Mouse (Mus musculus) heart, postnatal 10 days (tissue): ENCODE results near the gene Rap1b. TPM values are rescaled to one million over a fixed set of nuclear protein-coding genes. Genes with fewer than 3 reads are reported as not detected.
A peak's percentile ranks its signal among the peaks of the same experiment; 100 is the strongest.

Source experiments
- DNase-seq, 2 experiments: peaks; one replicate each; pipeline ENCODE4 v3.0.0; 2021
- intact Hi-C: fragments of 180-260 bp; cut with DNase I; formaldehyde crosslinking; loops from one replicate; pipeline ENCODE4 v1.15.1; 2025
- total RNA-seq, 2 experiments: library from RNA; stranded (reverse); gene quantifications; 2 replicates each; pipeline ENCODE4 v1.2.3; 2021

The Rap1b gene
- total RNA-seq, 2 experiments from 2014 or later = 89.8 to 96.6 TPM

GRCm38 (mm10) chr10:117860361-117860760 is 14.5 kb upstream of the Rap1b start:
- intact Hi-C loops = loop anchor here (5.0 kb wide), 1 partner anchor 267 kb away; no protein-coding TSS in a partner anchor
- DNase-seq = no peak

DNA sequence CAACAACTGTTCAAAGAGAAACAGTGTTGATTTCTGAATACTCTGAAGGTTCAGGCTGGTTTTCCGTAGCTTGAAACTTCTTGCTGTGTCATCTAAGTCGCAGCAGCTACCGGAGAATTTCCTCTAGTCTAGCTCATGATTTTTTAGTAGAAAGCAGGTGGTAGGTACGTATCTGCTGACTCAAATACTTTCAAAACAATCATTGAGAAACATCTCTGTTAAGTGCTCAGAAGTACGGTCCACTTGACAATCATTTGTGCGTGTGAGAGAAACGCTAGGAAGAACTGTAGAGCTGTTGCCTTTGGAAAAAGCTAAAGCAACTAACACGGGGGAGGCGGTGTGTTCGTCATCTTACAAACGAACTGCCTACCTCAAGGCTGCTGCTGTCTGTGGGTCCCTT is 14.0 kb upstream of the Rap1b start:
- DNase-seq = no peak
- intact Hi-C loops = loop anchor here (5.0 kb wide), 1 partner anchor 268 kb away; no protein-coding TSS in a partner anchor

- intact Hi-C loops = no loop called here
- DNase-seq = no peak
These were observed 12.4 kb upstream of the Rap1b start for GRCm38 (mm10) chr10:117858241-117858640.

DNA sequence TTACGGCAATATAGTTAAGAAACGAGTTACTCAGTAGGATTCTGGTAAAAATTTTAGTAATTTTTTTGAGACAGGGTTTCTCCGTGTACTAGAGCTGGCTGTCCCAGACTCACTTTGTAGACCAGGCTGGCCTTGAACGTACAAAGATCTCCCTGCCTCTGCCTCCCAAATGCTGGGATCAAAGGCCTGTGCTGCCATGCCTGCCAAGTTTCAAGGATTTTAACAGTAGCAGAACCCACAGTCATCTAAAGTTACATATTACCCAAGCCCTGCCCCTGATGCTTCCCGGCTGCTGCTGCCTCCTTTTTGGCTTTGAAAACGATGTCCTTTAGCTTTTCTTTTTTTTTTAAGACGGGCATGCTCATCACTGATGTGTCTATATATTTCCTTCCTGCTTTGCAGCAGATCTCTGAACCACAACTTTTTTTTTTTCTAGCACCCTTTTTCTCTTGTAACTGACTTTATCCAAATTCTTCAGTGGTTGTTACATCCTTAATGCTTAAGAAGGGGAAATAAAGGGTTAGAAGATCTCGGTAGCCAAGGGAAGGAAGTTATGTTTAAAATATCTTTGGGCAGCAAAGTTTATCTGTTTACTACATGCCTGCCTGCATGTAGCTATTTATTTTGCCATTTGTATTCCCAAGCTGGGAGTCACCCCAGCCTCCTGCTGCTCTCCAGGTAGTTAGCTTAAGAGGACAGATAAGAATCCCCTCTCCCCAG is 10.3 kb upstream of the Rap1b start:
- DNase-seq = no peak
- intact Hi-C loops = no loop called here

- DNase-seq = no peak
- intact Hi-C loops = no loop called here
These were observed 6.9 kb upstream of the Rap1b start for GRCm38 (mm10) chr10:117852648-117853192.

GRCm38 (mm10) chr10:117848981-117849380 is 3.1 kb upstream of the Rap1b start:
- DNase-seq = no peak

GRCm38 (mm10) chr10:117846796-117847195 is 961 bp upstream of the Rap1b start:
- intact Hi-C loops = loop anchor here (2.0 to 5.0 kb wide), 6 partner anchors 58 to 261 kb away; no protein-coding TSS in a partner anchor
- no peak for DNase-seq

More at GRCm38 (mm10) chr10:117848981-117849380, 3.1 kb upstream of the Rap1b start:
- intact Hi-C loops = loop anchor here (5.0 kb wide), 4 partner anchors 138 to 258 kb away; no protein-coding TSS in a partner anchor

DNA sequence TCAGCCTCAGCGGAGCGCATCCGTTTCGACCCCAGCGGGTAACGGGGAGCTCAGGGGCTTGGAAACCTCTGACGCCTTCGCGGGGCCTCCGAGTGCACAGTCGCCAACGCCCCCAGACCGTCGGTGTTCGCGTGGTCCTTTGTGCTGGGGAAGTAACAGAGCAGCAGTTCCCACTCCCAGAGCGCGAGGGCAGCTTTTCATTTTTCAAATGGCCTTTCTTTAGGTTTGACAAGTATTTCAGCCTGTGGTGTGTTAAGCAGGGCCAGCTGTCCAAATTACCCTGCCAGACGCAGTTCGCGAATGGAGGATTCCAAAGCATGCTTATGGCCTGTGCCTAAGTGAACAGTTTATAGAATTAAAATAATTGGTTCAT is 411 bp upstream of the Rap1b start:
- DNase-seq = no peak
- intact Hi-C loops = loop anchor here (2.0 to 5.0 kb wide), 6 partner anchors 59 to 261 kb away; no protein-coding TSS in a partner anchor

DNA sequence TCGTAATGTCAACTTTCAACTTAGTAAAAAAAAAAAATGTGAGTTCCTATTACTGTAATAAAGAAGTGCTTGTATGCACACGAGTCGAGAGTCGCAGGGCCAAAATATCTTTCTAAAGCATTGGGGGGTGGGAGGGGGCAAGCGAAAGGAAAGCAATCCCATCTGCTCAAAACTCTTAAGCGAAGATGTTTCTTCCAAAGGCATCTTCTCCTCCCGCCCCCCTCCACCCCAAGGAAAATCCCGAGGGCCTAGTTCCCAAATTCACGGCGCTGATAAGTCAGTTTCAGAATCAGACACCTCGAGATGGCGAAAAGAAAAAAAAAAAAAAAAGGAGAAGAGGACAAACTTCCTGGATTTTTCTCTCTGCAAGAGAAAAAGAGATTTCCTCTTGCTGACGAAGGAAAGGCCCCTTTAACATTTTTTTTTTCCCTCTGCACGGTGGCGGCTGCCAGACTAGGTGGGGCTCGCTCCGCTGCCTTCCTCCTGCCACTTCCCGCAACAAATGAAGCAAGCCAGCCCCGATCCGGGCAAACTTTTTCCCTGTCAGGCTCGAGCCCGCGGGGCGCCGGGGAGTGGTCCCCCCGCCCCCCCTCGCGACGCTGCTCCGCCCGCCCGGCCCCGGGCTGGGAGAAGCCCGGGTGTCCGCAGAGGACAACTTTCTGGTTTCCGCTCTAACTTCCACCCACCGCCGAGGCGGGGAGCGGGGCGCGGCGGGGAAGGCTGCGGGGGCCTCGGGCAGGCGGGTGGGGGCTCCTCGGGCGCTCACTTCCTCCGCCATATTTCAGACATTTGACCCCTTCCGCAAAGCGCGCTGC is 846 bp downstream of the Rap1b start:
- DNase-seq = peak; percentile 78 to 82
- intact Hi-C loops = loop anchor here (2.0 to 5.0 kb wide), 5 partner anchors 52 to 262 kb away; partner anchors contain the start of gene Nup107

GRCm38 (mm10) chr10:117844279-117844678 is 1.6 kb downstream of the Rap1b start:
- DNase-seq = no peak
- intact Hi-C loops = loop anchor here (2.0 kb wide), 1 partner anchor 51 kb away; the partner anchor contains the start of gene Nup107

DNA sequence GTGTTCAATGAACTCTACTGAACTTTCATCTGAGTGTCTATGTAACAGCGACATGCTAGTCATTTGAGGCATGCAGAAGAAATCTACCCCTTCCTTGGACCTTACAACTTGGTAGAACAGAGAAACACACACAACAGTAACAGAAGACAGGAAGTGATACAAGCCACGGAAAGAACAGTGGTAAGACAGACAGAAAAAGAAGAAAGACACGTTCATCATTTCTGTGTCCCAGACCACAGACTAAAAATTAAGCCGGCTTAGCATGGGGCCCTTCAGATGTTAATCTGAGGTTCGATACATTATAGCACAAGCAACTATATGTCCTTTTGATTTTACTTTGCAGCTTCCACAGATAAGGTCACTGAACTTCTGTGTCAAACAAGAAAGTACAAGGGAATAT is 2.1 kb downstream of the Rap1b start:
- intact Hi-C loops = loop anchor here (2.0 kb wide), 2 partner anchors 15 to 51 kb away; partner anchors contain the start of gene Nup107
- DNase-seq = no peak

DNA sequence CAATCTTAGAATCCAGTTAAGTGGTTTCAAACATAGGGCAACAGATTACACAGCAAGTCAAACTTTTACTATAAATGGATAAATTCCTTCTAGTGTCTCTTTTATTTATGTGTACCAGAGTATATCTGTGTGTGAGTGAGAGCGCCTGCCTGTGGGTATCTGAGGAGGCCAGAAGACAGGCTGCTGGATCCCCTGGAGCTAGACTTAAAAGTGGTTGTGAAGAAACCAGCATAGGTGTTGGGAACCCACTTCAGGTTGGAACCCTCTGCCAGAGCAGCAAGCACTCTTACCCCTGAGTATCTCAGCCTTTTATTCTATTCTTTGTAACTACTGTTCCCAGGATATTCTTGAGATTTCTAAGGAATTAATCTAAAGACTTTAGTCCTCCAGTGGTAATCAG is 4.1 kb downstream of the Rap1b start:
- no peak for DNase-seq
- intact Hi-C loops = loop anchor here (2.0 kb wide), 1 partner anchor 13 kb away; no protein-coding TSS in a partner anchor

DNA sequence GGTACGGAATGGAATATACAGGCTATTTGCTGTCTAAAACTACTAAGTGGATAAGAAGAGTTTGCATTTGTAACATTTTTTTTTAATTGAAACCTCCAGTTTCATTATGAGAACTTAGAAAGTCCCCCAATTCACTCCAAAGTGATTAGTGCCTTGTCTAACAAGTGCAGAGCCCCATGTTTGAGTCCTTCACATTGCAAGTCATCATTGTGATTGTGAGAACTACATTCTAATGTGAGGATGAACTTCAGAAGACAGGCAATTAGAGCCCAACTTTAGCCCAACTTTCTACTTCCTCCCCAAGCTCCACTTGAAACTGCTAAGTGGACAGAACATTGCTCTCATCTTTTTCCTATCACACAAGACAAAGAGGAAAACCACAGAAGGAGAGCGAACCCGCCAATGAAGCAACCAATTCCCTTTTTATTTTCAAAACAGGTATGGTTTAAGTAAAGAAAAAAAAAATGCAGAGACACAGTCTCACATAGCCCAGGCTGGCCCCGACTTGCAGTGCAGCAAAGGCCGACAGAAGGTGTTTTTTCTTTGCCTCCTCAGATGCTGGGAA is 5.3 kb downstream of the Rap1b start:
- no peak for DNase-seq
- intact Hi-C loops = no loop called here

DNA sequence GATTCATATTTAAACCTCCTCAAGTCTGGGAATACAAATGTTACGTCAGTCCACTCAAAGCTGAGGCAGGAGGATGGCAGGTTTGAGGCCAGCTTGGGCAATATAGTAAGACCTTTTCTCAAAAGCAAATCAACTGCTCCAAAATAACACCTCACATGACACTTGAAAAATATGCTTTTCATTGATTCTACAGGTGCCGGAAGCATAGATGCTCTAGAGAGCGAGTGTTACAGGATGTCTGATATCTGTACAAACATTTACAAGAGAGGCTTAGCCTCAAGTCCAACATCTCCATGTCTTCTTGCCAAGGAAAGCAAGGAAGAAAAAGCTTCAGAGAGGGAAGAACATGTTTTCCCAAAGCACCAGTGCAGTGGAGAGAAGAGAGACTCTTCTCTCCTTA is 6.1 kb downstream of the Rap1b start:
- DNase-seq = no peak
- intact Hi-C loops = no loop called here

DNA sequence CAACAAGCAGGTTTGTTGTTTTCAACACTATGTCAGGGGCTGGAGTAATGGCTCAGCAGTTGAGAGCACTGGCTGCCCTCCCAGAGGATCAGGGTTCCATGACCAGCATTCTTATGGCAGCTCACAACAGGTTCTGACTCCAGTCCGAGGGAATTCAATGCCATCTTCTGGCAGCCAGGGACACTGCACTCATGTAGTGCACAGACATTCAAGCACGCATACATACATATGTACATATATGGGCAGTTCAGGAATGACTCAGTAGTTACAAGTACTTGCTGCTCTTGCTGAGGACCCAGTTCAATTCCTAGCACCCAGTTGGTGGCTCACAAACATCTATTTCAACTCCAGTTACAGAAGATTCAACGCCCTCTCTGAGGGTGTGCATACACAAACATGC is 6.9 kb downstream of the Rap1b start:
- intact Hi-C loops = no loop called here
- DNase-seq = no peak

- intact Hi-C loops = no loop called here
- no peak for DNase-seq
These were observed 9.5 kb downstream of the Rap1b start for GRCm38 (mm10) chr10:117836354-117836753.

DNA sequence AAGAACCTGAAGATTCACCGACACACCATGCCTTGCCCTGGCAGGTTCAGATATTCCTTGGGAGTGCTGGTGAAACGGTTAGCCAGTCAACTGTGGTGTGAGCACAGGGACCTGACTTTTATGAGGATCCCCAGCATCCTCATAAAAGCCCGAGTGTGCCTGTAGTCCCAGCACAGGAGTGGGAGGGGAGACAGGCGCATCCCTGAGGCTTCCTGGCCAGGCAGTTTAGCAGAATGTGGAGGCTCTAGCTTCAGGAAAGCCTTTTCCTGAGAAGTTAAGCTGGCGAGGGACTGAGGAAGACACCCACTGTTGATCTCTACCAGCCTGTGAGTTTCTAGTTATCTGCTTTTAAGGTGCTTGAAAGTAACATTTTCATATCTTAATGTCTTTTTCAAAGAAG is 10.4 kb downstream of the Rap1b start:
- no peak for DNase-seq
- intact Hi-C loops = no loop called here

GRCm38 (mm10) chr10:117830797-117831196 is 15.0 kb downstream of the Rap1b start:
- no peak for DNase-seq
- intact Hi-C loops = no loop called here

GRCm38 (mm10) chr10:117829472-117830155 is 16.2 kb downstream of the Rap1b start:
- no peak for DNase-seq

DNA sequence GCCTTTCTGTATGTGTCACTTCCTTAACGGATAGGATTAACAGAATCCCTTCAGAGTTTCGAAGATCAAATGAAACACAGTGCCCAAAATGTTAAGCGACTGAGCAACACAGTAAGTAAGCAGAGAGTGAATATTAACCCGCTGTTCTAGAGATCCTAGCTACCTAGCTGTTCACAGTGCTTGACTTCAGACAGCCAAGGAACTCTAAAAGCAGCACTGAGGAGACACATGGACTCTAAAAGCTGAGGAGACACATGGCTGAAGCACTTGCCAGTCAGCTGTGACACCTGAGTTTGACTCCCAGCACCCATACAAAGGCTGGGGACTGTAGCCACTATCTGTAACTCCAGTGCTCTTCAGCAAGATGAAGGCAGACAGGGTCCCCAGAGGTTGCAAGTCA is 16.8 kb downstream of the Rap1b start:
- DNase-seq = no peak
- intact Hi-C loops = loop anchor here (2.0 kb wide), 1 partner anchor 14 kb away; no protein-coding TSS in a partner anchor

More at GRCm38 (mm10) chr10:117829472-117830155, 16.2 kb downstream of the Rap1b start:
- intact Hi-C loops = loop anchor here (2.0 kb wide), 1 partner anchor 13 kb away; no protein-coding TSS in a partner anchor
